Comparison of ENCODE assay signal across 9 mouse cellular contexts in genomic region chr19:37907451-37908320, GRCm38 (mm10).
DNase-seq lines count a peak whose midpoint lies in the region; ATAC-seq and TF ChIP-seq lines count a peak whose summit lies in the region.
"Had no signal": no experiment of that assay in that cellular context is flagged by ENCODE, and none has a peak within 500 bp of the region (broad histone marks: within the 10 kb centered on the region; RNA-seq: fewer than 3 reads in every experiment).

No protein-coding gene starts in this region.

- H3K36me3 ChIP-seq in hindbrain, embryonic 10.5 days: no peaks in the 10 kb centered on the region
- H3K36me3 ChIP-seq in hindbrain, embryonic 13.5 days: no peaks in the 10 kb centered on the region

- CTCF ChIA-PET in Patski (lab: Charles Lee): interaction anchor here (1.5 kb wide), 1 partner anchor 16 kb away, joined by 6 read pairs; no protein-coding TSS in a partner anchor

- H3K4me1 ChIP-seq in hindbrain, embryonic 10.5 days (replicated peaks): peaks cover 20% of the 10 kb centered on the region
- peaks cover 19% of the 10 kb centered on the region for H3K4me1 ChIP-seq in hindbrain, embryonic 13.5 days (replicated peaks)
- peaks cover 16% of the 10 kb centered on the region for H3K4me1 ChIP-seq in embryonic fibroblast, embryonic 13.5 days (ENCODE audit: control insufficient read depth, insufficient read depth, low read length)
- H3K4me1 ChIP-seq: lung, embryonic 15.5 days had no signal

- intact Hi-C loops in left cerebral cortex, postnatal 36 days (cut with DNase I): no loop called here

- no peak overlapping the region for H3K4me3 ChIP-seq in hindbrain, embryonic 10.5 days
- H3K4me3 ChIP-seq in hindbrain, embryonic 13.5 days: no peak overlapping the region
- no peak overlapping the region for H3K4me3 ChIP-seq in embryonic fibroblast, embryonic 13.5 days (ENCODE audit: insufficient read depth, low read length)
- H3K4me3 ChIP-seq: lung, embryonic 15.5 days had no signal

- DNase-seq in hindbrain, embryonic 10.5 days (ENCODE audit: low spot score): peak; percentile 60
- peak; percentile 90 for DNase-seq in Patski (ENCODE audit: low read depth, low spot score)
- peak; percentile 10 to 36 for DNase-seq in left cerebral cortex, postnatal 36 days (ENCODE audit: low spot score in 2 of 2)
- DNase-seq in ovary, postnatal 10 days (ENCODE audit: low spot score): no peak
- no peak for DNase-seq in testis, postnatal 10 days (ENCODE audit: low spot score)

- 37% methylated on average over 17 of the region's 17 CpGs for WGBS in hindbrain, embryonic 10.5 days
- WGBS in hindbrain, embryonic 13.5 days: 47% methylated on average over 17 of the region's 17 CpGs

- no peak for ATAC-seq in hindbrain, embryonic 13.5 days (ENCODE audit: low FRiP score)
- ATAC-seq in Patski: peak; percentile 84
- ATAC-seq in erythroblast, adult 5-6 weeks (replicated peaks; ENCODE audit: low FRiP score, poor library complexity, severe bottlenecking): no peak

- H3K27me3 ChIP-seq in hindbrain, embryonic 10.5 days (ENCODE audit: insufficient read depth, poor library complexity, severe bottlenecking): 0 out of 2 replicates have a peak, but pooled peaks cover 2% of the 10 kb centered on the region
- H3K27me3 ChIP-seq in hindbrain, embryonic 13.5 days: no peaks in the 10 kb centered on the region
- H3K27me3 ChIP-seq in Patski: no peaks in the 10 kb centered on the region
- H3K27me3 ChIP-seq: lung, embryonic 15.5 days had no signal

- H3K4me2 ChIP-seq in hindbrain, embryonic 13.5 days: no peak overlapping the region
- H3K4me2 ChIP-seq: lung, embryonic 15.5 days had no signal

- in situ Hi-C loops in Patski (cut with MboI; ENCODE audit: low pct_unique_long_range_greater_than_20kb): no loop called here

- POLR2A ChIA-PET in Patski (lab: Charles Lee): interaction anchor here (1.0 to 1.5 kb wide), 2 partner anchors 15 to 17 kb away, joined by 3 to 4 read pairs; no protein-coding TSS in a partner anchor

- no peak for TF ChIP-seq CTCF in Patski (IDR thresholded peaks at IDR 0.05)
- TF ChIP-seq CTCF in embryonic fibroblast, embryonic 13.5 days (IDR thresholded peaks at IDR 0.05; ENCODE audit: borderline replicate concordance, insufficient read depth, low read length): no peak

- no peaks in the 10 kb centered on the region for H3K9me3 ChIP-seq in hindbrain, embryonic 10.5 days
- no peaks in the 10 kb centered on the region for H3K9me3 ChIP-seq in hindbrain, embryonic 13.5 days
- H3K9me3 ChIP-seq: lung, embryonic 15.5 days had no signal

- peak overlapping the region; percentile 43; the same call in 1 of the 2 replicates for H3K27ac ChIP-seq in hindbrain, embryonic 10.5 days
- H3K27ac ChIP-seq in hindbrain, embryonic 13.5 days: no peak overlapping the region
- peak overlapping the region; percentile 85 for H3K27ac ChIP-seq in embryonic fibroblast, embryonic 13.5 days (ENCODE audit: insufficient read depth, low read length)
- H3K27ac ChIP-seq: lung, embryonic 15.5 days had no signal

- H3K9ac ChIP-seq in hindbrain, embryonic 13.5 days: no peak overlapping the region
- H3K9ac ChIP-seq: lung, embryonic 15.5 days had no signal

- TF ChIP-seq POLR2A in embryonic fibroblast, embryonic 13.5 days (IDR thresholded peaks at IDR 0.05; ENCODE audit: low read depth, low read length): no peak

Comparison
In these comparisons a context has a peak if more than half of its experiments do, and no peak if none do; other contexts are left out.
1. DNase-seq: peak in hindbrain, embryonic 10.5 days (single experiment), Patski (single experiment) and left cerebral cortex, postnatal 36 days (2 of 2); none in ovary, postnatal 10 days (single experiment) and testis, postnatal 10 days (single experiment).